Mouse (Mus musculus) intestine, postnatal 0 days (tissue): Measurements from ENCODE around the gene Pttg1ip. TPM values are rescaled to one million over a fixed set of nuclear protein-coding genes. Genes with fewer than 3 reads are reported as not detected.

Experiments used
- ATAC-seq: fragments of 200-750 bp; cut with Nextera tagmentation; 2 replicates; pipeline ENCODE4 v1.8.0; 2017; ENCODE audit warnings: mild to moderate bottlenecking, moderate TSS enrichment, moderate library complexity
- H3K27ac ChIP-seq: fragments of 300-500 bp; sonication (generic); 2 replicates; pipeline ENCODE4 v1.5.1; 2014; ENCODE audit warnings: mild to moderate bottlenecking, low read depth, low read length, moderate library complexity
- H3K27me3 ChIP-seq: fragments of 300-500 bp; sonication (generic); replicated peaks from 2 replicates; pipeline ENCODE4 v1.6.1; 2014; ENCODE audit warnings: low read length, mixed read lengths; ENCODE audit not compliant: control insufficient read depth, insufficient read depth
- H3K36me3 ChIP-seq: fragments of 300-500 bp; sonication (generic); 2 replicates; pipeline ENCODE4 v1.6.1; 2014; ENCODE audit warnings: mild to moderate bottlenecking, moderate library complexity; ENCODE audit not compliant: control insufficient read depth, insufficient read depth
- H3K4me1 ChIP-seq: fragments of 300-500 bp; sonication (generic); replicated peaks from 2 replicates; pipeline ENCODE4 v1.6.1; 2014; ENCODE audit warnings: antibody characterized with exemption, low read length, mixed read lengths; ENCODE audit not compliant: control insufficient read depth, insufficient read depth
- H3K4me2 ChIP-seq: fragments of 300-500 bp; sonication (generic); replicated peaks from 2 replicates; pipeline ENCODE4 v1.6.1; 2014; ENCODE audit warnings: low read depth, mild to moderate bottlenecking, moderate library complexity
- H3K4me3 ChIP-seq: fragments of 300-500 bp; sonication (generic); 2 replicates; pipeline ENCODE4 v1.5.1; 2014; ENCODE audit warnings: low read depth, low read length
- H3K9ac ChIP-seq: fragments of 300-500 bp; sonication (generic); 2 replicates; pipeline ENCODE4 v1.6.1; 2014; ENCODE audit warnings: mild to moderate bottlenecking, low read depth, low read length
- H3K9me3 ChIP-seq: fragments of 300-500 bp; sonication (generic); 2 replicates; pipeline ENCODE4 v1.6.1; 2016; ENCODE audit warnings: mixed run types; ENCODE audit not compliant: control insufficient read depth
- CTCF ChIP-seq: sonication (generic); IDR thresholded peaks from 2 replicates; pipeline ENCODE4 v1.5.1; 2016; ENCODE audit warnings: low read depth, mild to moderate bottlenecking, control low read depth, antibody characterized with exemption, moderate library complexity
- WGBS: fragments of 180-500 bp; shearing (Covaris S2); extraction: QIAGEN DNeasy Blood & Tissue Kit; methylation state at CpG from one replicate; pipeline ENCODE4 v1.1.7; 2014; 5-methylcytosine and 5-hydroxymethylcytosine counted together
- polyA plus RNA-seq: library from polyadenylated mRNA; unstranded; fragments of >200 nt; fragmentation: Nextera tagmentation; extraction: Ambion mirVana; gene quantifications from 2 replicates; pipeline ENCODE4 v1.2.1, GENCODE M21; 2015

Pttg1ip gene
- polyA plus RNA-seq, 1 experiment from 2014 or later: 200 TPM

GRCm38 (mm10) chr10:77603021-77603420, 21.5 kb downstream of the Pttg1ip start:
- Histone ChIP-seq H3K27me3 (no peaks in the 10 kb centered on the region), H3K9me3 (no peaks in the 10 kb centered on the region), H3K9ac (no peak overlapping the region), H3K4me2 (no peak overlapping the region), H3K36me3 (peaks cover 14% of the 10 kb centered on the region), H3K27ac (no peak overlapping the region), H3K4me3 (no peak overlapping the region), H3K4me1 (no peaks in the 10 kb centered on the region)
- ATAC-seq: no peak
- no peak for TF ChIP-seq CTCF
- 66% methylated on average over 4 of the region's 4 CpGs for WGBS

DNA sequence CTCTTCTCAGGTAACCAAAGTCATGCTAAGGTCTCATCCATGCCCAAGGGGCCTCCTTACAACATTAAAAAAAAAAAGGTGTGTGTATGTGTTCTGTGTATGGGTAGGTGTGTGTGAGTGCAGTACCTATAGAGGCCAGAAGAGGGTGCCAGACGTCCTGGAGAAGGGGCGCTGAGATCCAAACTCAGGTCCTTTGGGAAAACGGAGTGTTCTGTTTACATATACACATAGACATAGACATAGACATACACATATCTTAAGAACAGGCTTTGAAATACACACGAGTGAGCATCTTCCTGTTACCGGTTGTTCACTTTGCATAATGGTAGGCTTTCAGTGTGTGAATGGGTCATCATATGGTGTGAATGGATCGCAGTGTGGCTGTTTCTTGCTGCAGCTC, 22.6 kb downstream of the Pttg1ip start:
- WGBS: 93% methylated on average over 6 of the region's 6 CpGs

DNA sequence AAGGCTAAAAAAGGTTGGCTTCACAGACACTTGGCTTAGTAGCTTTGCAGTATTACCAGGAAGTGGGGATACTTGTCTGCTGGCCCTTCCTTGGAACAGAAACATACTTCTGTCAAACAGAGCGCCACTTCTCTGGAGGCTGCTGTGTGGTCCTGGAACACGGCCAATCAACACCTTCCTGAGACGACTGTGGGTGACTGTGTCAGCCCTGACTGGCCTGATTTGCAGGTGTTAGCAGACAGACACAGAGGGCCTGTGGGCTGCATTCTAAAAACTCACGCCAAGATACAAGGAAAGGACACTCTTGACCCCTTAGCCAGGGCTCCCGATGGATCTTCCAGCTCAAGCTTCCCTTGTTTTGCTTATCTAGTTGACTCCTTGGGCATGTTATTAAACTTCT, 23.4 kb downstream of the Pttg1ip start:
- H3K27ac ChIP-seq: no peak overlapping the region
- no peaks in the 10 kb centered on the region for H3K9me3 ChIP-seq
- TF ChIP-seq CTCF: no peak
- no peaks in the 10 kb centered on the region for H3K4me1 ChIP-seq
- H3K27me3 ChIP-seq: no peaks in the 10 kb centered on the region
- peaks cover 4% of the 10 kb centered on the region for H3K36me3 ChIP-seq
- no peak overlapping the region for H3K4me3 ChIP-seq
- H3K4me2 ChIP-seq: no peak overlapping the region
- H3K9ac ChIP-seq: no peak overlapping the region
- 61% methylated on average over 5 of the region's 5 CpGs for WGBS
- ATAC-seq: no peak

More for the DNA sequence above, 22.6 kb downstream of the Pttg1ip start:
- Histone ChIP-seq H3K9ac (no peak overlapping the region), H3K4me2 (no peak overlapping the region), H3K27me3 (no peaks in the 10 kb centered on the region), H3K4me3 (no peak overlapping the region), H3K27ac (no peak overlapping the region), H3K9me3 (no peaks in the 10 kb centered on the region), H3K4me1 (no peaks in the 10 kb centered on the region), H3K36me3 (peaks cover 3% of the 10 kb centered on the region; the same call in 1 of the 2 replicates)
- no peak for ATAC-seq
- TF ChIP-seq CTCF: peak; percentile 60

- peak; percentile 82 for TF ChIP-seq CTCF
- Histone ChIP-seq H3K4me2 (peak overlapping the region; percentile 70), H3K27me3 (no peaks in the 10 kb centered on the region), H3K4me3 (peak overlapping the region; percentile 69; the same call in 1 of the 2 replicates), H3K4me1 (no peaks in the 10 kb centered on the region), H3K9me3 (no peaks in the 10 kb centered on the region), H3K27ac (peak overlapping the region; percentile 98), H3K36me3 (peaks cover 8% of the 10 kb centered on the region), H3K9ac (peak overlapping the region; percentile 82)
- 23% methylated on average over 1 of the region's 1 CpGs for WGBS
- ATAC-seq: 0 out of 2 replicates have a peak, but pooled peaks have one; percentile 24
Measured at GRCm38 (mm10) chr10:77605368-77605767, 23.8 kb downstream of the Pttg1ip start.

DNA sequence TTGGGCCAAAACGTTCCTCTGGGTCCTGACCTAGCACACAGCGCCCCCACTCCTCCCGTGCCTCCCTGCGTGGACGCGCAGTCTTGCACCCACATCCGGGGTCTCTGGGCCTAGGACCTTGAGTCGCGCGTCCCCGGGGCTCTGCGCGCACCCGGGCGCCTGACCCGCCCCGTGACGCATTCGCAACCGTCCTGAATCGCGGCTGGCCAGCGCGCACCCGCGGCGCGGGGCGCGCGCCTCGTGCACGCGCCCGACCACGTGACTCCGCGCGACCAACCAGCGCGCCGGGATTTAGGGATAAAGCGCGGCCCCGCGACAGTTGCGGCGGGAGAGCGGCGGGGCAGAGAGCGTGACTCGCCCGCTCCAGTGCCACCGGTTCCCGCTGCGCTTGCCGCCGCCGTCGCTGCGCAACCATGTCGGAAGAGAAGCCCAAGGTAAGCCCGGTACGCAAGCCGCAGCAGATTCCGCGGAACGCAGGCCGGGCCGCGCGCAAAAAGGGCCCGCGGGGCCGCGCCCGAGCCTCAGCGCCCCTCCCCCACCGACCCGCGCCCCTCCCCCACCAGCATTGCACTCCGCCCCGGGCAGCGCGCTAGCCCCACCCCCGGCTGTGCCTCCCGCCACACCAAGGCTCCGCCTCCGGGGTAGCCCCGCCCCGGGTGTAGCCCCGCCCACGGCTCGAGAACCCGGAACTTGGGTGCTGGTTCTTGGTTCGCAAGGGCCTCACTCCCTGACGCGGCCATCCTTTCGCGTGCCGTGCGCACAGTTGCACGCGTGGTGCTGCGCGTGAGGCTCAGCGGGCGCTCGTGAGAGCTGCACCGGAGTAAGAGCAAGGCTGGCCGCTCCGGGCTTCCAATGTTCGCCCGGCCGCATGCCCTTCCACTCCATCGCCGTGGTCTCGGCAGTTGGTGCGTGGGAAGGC, 24.6 kb downstream of the Pttg1ip start, which contains the start of the genes Sumo3 and Gm49325:
TSS of gene Sumo3 (plus strand) at position 190 of the 919 bp plus-strand sequence.
TSS of gene Gm49325 (plus strand) at position 290 of the 919 bp plus-strand sequence.
- Histone ChIP-seq H3K9me3 (no peaks in the 10 kb centered on the region), H3K4me1 (no peaks in the 10 kb centered on the region), H3K27ac (peak within 1 kb of the TSS; percentile 98), H3K4me3 (peak within 1 kb of the TSS; percentile 69), H3K27me3 (no peaks in the 10 kb centered on the region), H3K36me3 (peaks cover 16% of the 10 kb centered on the region), H3K4me2 (peak within 1 kb of the TSS; percentile 70), H3K9ac (peak within 1 kb of the TSS; percentile 82)
- TF ChIP-seq CTCF: peak; percentile 35; the same call in 1 of the 2 replicates
- peak; percentile 84 for ATAC-seq
- WGBS: under 1% methylated on average over 116 of the region's 119 CpGs

DNA sequence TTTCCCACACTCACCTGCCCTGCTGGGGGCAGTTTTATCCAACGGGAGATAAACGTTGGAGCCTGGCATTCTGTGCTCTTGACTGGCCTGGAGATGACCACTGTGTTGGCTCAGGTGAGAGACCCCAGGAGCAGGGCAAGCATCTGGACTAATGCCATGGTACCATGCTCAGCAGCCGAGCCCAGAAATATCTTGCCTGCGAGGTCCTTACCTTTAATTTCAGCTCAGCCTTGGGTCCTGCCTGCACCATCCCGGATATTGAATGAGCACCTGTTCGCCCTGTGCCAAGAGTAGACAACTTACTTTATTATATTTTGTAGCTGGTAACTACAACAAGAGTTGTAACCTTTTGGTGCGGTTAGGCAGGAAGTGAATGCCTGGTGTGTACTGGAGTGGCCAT, 25.3 kb downstream of the Pttg1ip start:
- Histone ChIP-seq H3K4me2 (peak overlapping the region; percentile 70), H3K27me3 (no peaks in the 10 kb centered on the region), H3K9me3 (no peaks in the 10 kb centered on the region), H3K4me1 (no peaks in the 10 kb centered on the region), H3K9ac (peak overlapping the region; percentile 82), H3K36me3 (peaks cover 23% of the 10 kb centered on the region), H3K4me3 (peak overlapping the region; percentile 69), H3K27ac (peak overlapping the region; percentile 98)
- 15% methylated on average over 7 of the region's 7 CpGs for WGBS
- ATAC-seq: peak; percentile 3; the same call in 1 of the 2 replicates
- TF ChIP-seq CTCF: no peak
